Mouse (Mus musculus) embryonic facial prominence, embryonic 14.5 days (tissue): ENCODE measurements around the gene Cdhr2. TPM values are rescaled to one million over a fixed set of nuclear protein-coding genes. Genes with fewer than 3 reads are reported as not detected.
A peak's percentile ranks its signal among the peaks of the same experiment; 100 is the strongest.

ENCODE experiments used
- ATAC-seq: fragments of 200-750 bp; cut with Nextera tagmentation; 2 replicates; pipeline ENCODE4 v1.8.0; 2017; ENCODE audit warnings: low read depth, moderate number of reproducible peaks, moderate TSS enrichment
- DNase-seq: peaks from one replicate; pipeline ENCODE4 v3.0.0-alpha.2; 2015; ENCODE audit warnings: low spot score
- H3K27ac ChIP-seq: fragments of 300-500 bp; sonication (generic); replicated peaks from 2 replicates; pipeline ENCODE4 v1.5.1; 2014; ENCODE audit warnings: low read depth, mild to moderate bottlenecking, low read length, moderate library complexity
- H3K27me3 ChIP-seq: fragments of 300-500 bp; sonication (generic); replicated peaks from 2 replicates; pipeline ENCODE4 v1.6.1; 2014; ENCODE audit warnings: low read length; ENCODE audit not compliant: control insufficient read depth, insufficient read depth
- H3K36me3 ChIP-seq: fragments of 300-500 bp; sonication (generic); 2 replicates; pipeline ENCODE4 v1.6.1; 2014; ENCODE audit warnings: low read length, mixed read lengths; ENCODE audit not compliant: control insufficient read depth, insufficient read depth
- H3K4me1 ChIP-seq: fragments of 300-500 bp; sonication (generic); 2 replicates; pipeline ENCODE4 v1.6.1; 2014; ENCODE audit warnings: antibody characterized with exemption, low read length; ENCODE audit not compliant: control insufficient read depth, insufficient read depth
- H3K4me2 ChIP-seq: fragments of 300-500 bp; sonication (generic); 2 replicates; pipeline ENCODE4 v1.6.1; 2014; ENCODE audit warnings: low read depth, mild to moderate bottlenecking, low read length, moderate library complexity, mixed read lengths
- H3K4me3 ChIP-seq: fragments of 300-500 bp; sonication (generic); 2 replicates; pipeline ENCODE4 v1.5.1; 2014; ENCODE audit warnings: low read depth, mild to moderate bottlenecking, low read length
- H3K9ac ChIP-seq: fragments of 300-500 bp; sonication (generic); 2 replicates; pipeline ENCODE4 v1.6.1; 2014; ENCODE audit warnings: low read depth, mild to moderate bottlenecking, low read length, moderate library complexity, mixed read lengths
- H3K9me3 ChIP-seq: fragments of 300-500 bp; sonication (generic); 2 replicates; pipeline ENCODE4 v1.6.1; 2016; ENCODE audit warnings: low read length; ENCODE audit not compliant: control insufficient read depth
- WGBS: fragments of 180-500 bp; shearing (Covaris S2); extraction: QIAGEN DNeasy Blood & Tissue Kit; methylation state at CpG from one replicate; pipeline ENCODE4 v1.1.7; 2014; 5-methylcytosine and 5-hydroxymethylcytosine counted together
- polyA plus RNA-seq: library from polyadenylated mRNA; unstranded; fragments of >200 nt; fragmentation: Nextera tagmentation; extraction: Ambion mirVana; gene quantifications from 2 replicates; pipeline ENCODE4 v1.2.1, GENCODE M21; 2014

Cdhr2 gene
- polyA plus RNA-seq, 1 experiment from 2014 or later, result 0.04 TPM

- Histone ChIP-seq H3K9ac (no peak overlapping the region), H3K4me3 (peak overlapping the region; percentile 41; the same call in 1 of the 2 replicates), H3K27ac (no peak overlapping the region), H3K4me2 (peak overlapping the region; percentile 68), H3K27me3 (peaks cover 43% of the 10 kb centered on the region), H3K9me3 (no peaks in the 10 kb centered on the region), H3K4me1 (peaks cover 11% of the 10 kb centered on the region), H3K36me3 (no peaks in the 10 kb centered on the region)
- no peak for DNase-seq
- no peak for ATAC-seq
- WGBS, result under 1% methylated on average over 29 of the region's 29 CpGs
Observed at GRCm38 (mm10) chr13:54758756-54759470, 57.7 kb downstream of the Cdhr2 start.

GRCm38 (mm10) chr13:54759496-54759895, 58.2 kb downstream of the Cdhr2 start:
- DNase-seq, result no peak
- H3K36me3 ChIP-seq, result no peaks in the 10 kb centered on the region

GRCm38 (mm10) chr13:54760164-54760795, 59.0 kb downstream of the Cdhr2 start:
- WGBS, result 42% methylated on average over 8 of the region's 8 CpGs
- Histone ChIP-seq H3K4me1 (peaks cover 11% of the 10 kb centered on the region), H3K27ac (no peak overlapping the region), H3K9ac (no peak overlapping the region), H3K4me3 (no peak overlapping the region), H3K36me3 (no peaks in the 10 kb centered on the region), H3K4me2 (no peak overlapping the region), H3K27me3 (peaks cover 50% of the 10 kb centered on the region), H3K9me3 (no peaks in the 10 kb centered on the region)
- DNase-seq (peak; percentile 61), ATAC-seq (no peak)

More at GRCm38 (mm10) chr13:54759496-54759895, 58.2 kb downstream of the Cdhr2 start:
- Histone ChIP-seq H3K9ac (no peak overlapping the region), H3K27me3 (peaks cover 48% of the 10 kb centered on the region), H3K9me3 (no peaks in the 10 kb centered on the region), H3K4me3 (no peak overlapping the region), H3K27ac (no peak overlapping the region), H3K4me2 (no peak overlapping the region; the same call in 1 of the 2 replicates), H3K4me1 (peaks cover 11% of the 10 kb centered on the region)
- WGBS, result 3% methylated on average over 5 of the region's 7 CpGs
- no peak for ATAC-seq

GRCm38 (mm10) chr13:54760906-54761305, 59.6 kb downstream of the Cdhr2 start:
- ATAC-seq (no peak), DNase-seq (no peak)
- H3K27ac ChIP-seq, result no peak overlapping the region
- H3K4me3 ChIP-seq, result no peak overlapping the region
- H3K4me2 ChIP-seq, result no peak overlapping the region
- WGBS, result 62% methylated on average over 7 of the region's 7 CpGs
- peaks cover 15% of the 10 kb centered on the region for H3K4me1 ChIP-seq
- H3K36me3 ChIP-seq, result no peaks in the 10 kb centered on the region
- no peaks in the 10 kb centered on the region for H3K9me3 ChIP-seq
- H3K9ac ChIP-seq, result no peak overlapping the region
- peaks cover 56% of the 10 kb centered on the region for H3K27me3 ChIP-seq

GRCm38 (mm10) chr13:54765281-54766191, 64.3 kb downstream of the Cdhr2 start:
- Histone ChIP-seq H3K9ac (peak overlapping the region; percentile 30), H3K9me3 (no peaks in the 10 kb centered on the region)

GRCm38 (mm10) chr13:54766192-54766768, 65.0 kb downstream of the Cdhr2 start, which contains the start of gene Sncb:
Gene Sncb, minus strand, starts transcription at chr13:54766595.
- no peaks in the 10 kb centered on the region for H3K9me3 ChIP-seq
- no peaks in the 10 kb centered on the region for H3K36me3 ChIP-seq
- H3K4me1 ChIP-seq, result peaks cover 10% of the 10 kb centered on the region
- peak within 1 kb of the TSS; percentile 34 for H3K4me3 ChIP-seq
- H3K27ac ChIP-seq, result no peak within 1 kb of the TSS
- H3K27me3 ChIP-seq, result peaks cover 53% of the 10 kb centered on the region
- DNase-seq (peak; percentile 20), ATAC-seq (peak; percentile 88)
- WGBS, result under 1% methylated on average over 35 of the region's 35 CpGs
- peak within 1 kb of the TSS; percentile 53 for H3K4me2 ChIP-seq
- peak within 1 kb of the TSS; percentile 30 for H3K9ac ChIP-seq

More at GRCm38 (mm10) chr13:54765281-54766191, 64.3 kb downstream of the Cdhr2 start:
- WGBS, result 5% methylated on average over 28 of the region's 44 CpGs
- peaks cover 53% of the 10 kb centered on the region for H3K27me3 ChIP-seq
- no peak overlapping the region for H3K27ac ChIP-seq
- peak overlapping the region; percentile 34 for H3K4me3 ChIP-seq
- ATAC-seq (no peak), DNase-seq (no peak)
- H3K4me2 ChIP-seq, result peak overlapping the region; percentile 53
- no peaks in the 10 kb centered on the region for H3K36me3 ChIP-seq
- peaks cover 10% of the 10 kb centered on the region for H3K4me1 ChIP-seq

- no peak overlapping the region for H3K27ac ChIP-seq
- H3K36me3 ChIP-seq, result no peaks in the 10 kb centered on the region
- H3K4me2 ChIP-seq, result no peak overlapping the region
- H3K27me3 ChIP-seq, result peaks cover 53% of the 10 kb centered on the region
- no peak overlapping the region for H3K4me3 ChIP-seq
- no peaks in the 10 kb centered on the region for H3K9me3 ChIP-seq
- WGBS, result 90% methylated on average over 4 of the region's 4 CpGs
- no peak for ATAC-seq
- no peak overlapping the region for H3K9ac ChIP-seq
- no peak for DNase-seq
- H3K4me1 ChIP-seq, result peaks cover 10% of the 10 kb centered on the region
Observed at GRCm38 (mm10) chr13:54767012-54767411, 65.8 kb downstream of the Cdhr2 start.

- H3K4me3 ChIP-seq, result no peak overlapping the region
- H3K4me2 ChIP-seq, result no peak overlapping the region
- H3K9me3 ChIP-seq, result no peaks in the 10 kb centered on the region
- no peaks in the 10 kb centered on the region for H3K4me1 ChIP-seq
- H3K36me3 ChIP-seq, result no peaks in the 10 kb centered on the region
- H3K9ac ChIP-seq, result no peak overlapping the region
- no peaks in the 10 kb centered on the region for H3K27me3 ChIP-seq
- peak; percentile 64 for DNase-seq
- H3K27ac ChIP-seq, result 0 out of 2 replicates have a peak overlapping the region, but pooled peaks have one; percentile 21
- 79% methylated on average over 3 of the region's 3 CpGs for WGBS
- ATAC-seq, result no peak; the same call in 1 of the 2 replicates
Observed at GRCm38 (mm10) chr13:54780592-54780991, 79.3 kb downstream of the Cdhr2 start.
